Mouse (Mus musculus) lung, adult 2 months (tissue): Measurements from ENCODE around the gene Dcbld2.

Experiments
- CTCF ChIP-seq: fragments of 200-500 bp; IDR thresholded peaks from 2 replicates; pipeline ENCODE4 v1.5.1; 2011; ENCODE audit warnings: mild to moderate bottlenecking, low read length, control low read depth; ENCODE audit not compliant: insufficient read depth
- POLR2A ChIP-seq: fragments of 200-500 bp; IDR thresholded peaks from 2 replicates; pipeline ENCODE4 v1.6.1; 2011; ENCODE audit warnings: low read depth, mild to moderate bottlenecking, control low read depth, low read length, borderline replicate concordance; ENCODE audit errors: extremely low read depth

- no peak for TF ChIP-seq POLR2A
- TF ChIP-seq CTCF: no peak
Observed at GRCm38 (mm10) chr16:58401079-58401478, 7.2 kb upstream of the Dcbld2 start.
